8 mouse cellular contexts compared by ENCODE assay signal in genomic region chr6:117906590-117907271, GRCm38 (mm10). TPM values are rescaled to one million over a fixed set of nuclear protein-coding genes. Genes with fewer than 3 reads are reported as not detected.
DNase-seq lines count a peak whose midpoint lies in the region; ATAC-seq lines count a peak whose summit lies in the region.

No protein-coding gene starts in this region.

- peak overlapping the region; percentile 100 for H3K4me2 ChIP-seq in hindbrain, embryonic 13.5 days

- peak overlapping the region; percentile 100 for H3K4me3 ChIP-seq in hindbrain, embryonic 13.5 days

- H3K4me1 ChIP-seq in hindbrain, embryonic 13.5 days (replicated peaks), result peaks cover 28% of the 10 kb centered on the region

- no peaks in the 10 kb centered on the region for H3K27me3 ChIP-seq in hindbrain, embryonic 13.5 days

- under 1% methylated on average over 62 of the region's 68 CpGs for WGBS in hindbrain, embryonic 13.5 days

- H3K9me3 ChIP-seq in hindbrain, embryonic 13.5 days, result no peaks in the 10 kb centered on the region

- H3K9ac ChIP-seq in hindbrain, embryonic 13.5 days, result peak overlapping the region; percentile 96

- H3K36me3 ChIP-seq in hindbrain, embryonic 13.5 days, result no peaks in the 10 kb centered on the region

- peak; percentile 100 for DNase-seq in NIH3T3 (ENCODE audit: low read depth)
- DNase-seq in cerebellum, postnatal 10 days, result peak; percentile 98 to 99
- DNase-seq in frontal cortex, postnatal 10 days (ENCODE audit: low spot score in 2 of 2), result peak; percentile 97
- peak; percentile 87 to 89 for DNase-seq in layer of hippocampus, postnatal 25 days (ENCODE audit: extremely low spot score in 1 of 2, low spot score in 1 of 2)
- peak; percentile 98 for DNase-seq in lung, postnatal 25 days (ENCODE audit: low spot score)
- DNase-seq in retina, embryonic 14.5 days (ENCODE audit: low spot score), result peak; percentile 99
- DNase-seq in thymus, postnatal 4 days, result peak; percentile 97

- peak overlapping the region; percentile 93 for H3K27ac ChIP-seq in hindbrain, embryonic 13.5 days

- ATAC-seq in hindbrain, embryonic 13.5 days (ENCODE audit: low FRiP score), result peak; percentile 98

RNA-seq across cellular contexts. Expression of gene Hnrnpf, which starts 6.6 kb away (rescaled TPM):
- polyA plus RNA-seq in hindbrain, embryonic 13.5 days (2015; fragmentation: Nextera tagmentation; extraction: Ambion mirVana), result 307 and 313 TPM in 2 replicates
- total RNA-seq in layer of hippocampus, postnatal 25 days (2021), result 100 to 1,000 TPM; 112 to 124 TPM

RNA-seq across cellular contexts. Expression of gene Fxyd4, which starts 30.8 kb away (rescaled TPM):
- polyA plus RNA-seq in hindbrain, embryonic 13.5 days (2015; fragmentation: Nextera tagmentation; extraction: Ambion mirVana), result 3.5 TPM in 2 replicates
- total RNA-seq in layer of hippocampus, postnatal 25 days (2021), result not detected

RNA-seq across cellular contexts. Expression of gene Zfp239, which starts 44.8 kb away (rescaled TPM):
- 11.9 and 14.6 TPM in 2 replicates for polyA plus RNA-seq in hindbrain, embryonic 13.5 days (2015; fragmentation: Nextera tagmentation; extraction: Ambion mirVana)
- total RNA-seq in layer of hippocampus, postnatal 25 days (2021), result 10 to 100 TPM; 37.1 to 38.7 TPM

Comparison
In these comparisons a context has a peak if more than half of its experiments do, and no peak if none do; other contexts are left out.
1. Peak in every context shown above with its lines: DNase-seq, ATAC-seq, H3K4me3 ChIP-seq and H3K27ac ChIP-seq.